Mouse (Mus musculus): ENCODE measurements around the gene Rdh7. TPM values are rescaled to one million over a fixed set of nuclear protein-coding genes. Genes with fewer than 3 reads are reported as not detected.
"Not testable (repeated sequence)": the region's sequence is repeated elsewhere in the genome, so short reads cannot be mapped to it uniquely, and the experiment has no call there.

Gene Rdh7
- polyA plus RNA-seq, 1 experiment from 2014 or later: not detected

DNA sequence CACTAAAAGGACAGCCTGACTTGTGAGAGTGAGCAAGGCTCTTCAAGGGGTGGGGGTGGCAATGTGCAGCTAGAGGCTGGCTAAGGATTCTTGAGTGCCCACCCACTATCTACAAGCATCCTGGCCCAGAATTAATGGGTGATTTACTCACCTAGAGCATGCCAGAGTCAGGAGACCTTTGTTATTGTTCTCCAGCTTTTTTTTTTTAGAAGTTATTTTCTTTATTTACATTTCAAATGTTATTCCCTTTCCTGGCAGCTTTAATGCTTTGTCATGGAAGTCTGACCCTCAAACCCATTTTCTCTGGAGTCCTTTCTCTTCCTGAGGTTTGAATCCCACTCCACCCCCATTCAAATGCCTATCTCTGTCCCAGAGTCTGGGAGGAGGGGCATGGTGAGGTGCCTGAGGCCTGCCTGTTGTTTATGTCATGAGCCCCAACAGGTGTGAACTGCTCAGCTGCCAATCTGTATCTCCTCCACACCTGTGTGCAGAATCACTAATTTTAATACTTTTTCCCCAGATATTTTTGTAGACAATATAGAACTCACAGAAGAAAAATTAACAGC, 18.9 kb upstream of the Rdh7 start:
- H3K36me3 ChIP-seq (replicated peaks): no peaks in the 10 kb centered on the region

GRCm38 (mm10) chr10:127906138-127906537, 17.5 kb upstream of the Rdh7 start:
- no peaks in the 10 kb centered on the region for H3K9me3 ChIP-seq
- DNase-seq (ENCODE audit: low spot score): no peak
- no peak overlapping the region for H3K27ac ChIP-seq (replicated peaks)
- 0 out of 2 replicates have a peak, but pooled peaks cover 4% of the 10 kb centered on the region for H3K4me1 ChIP-seq
- H3K27me3 ChIP-seq (replicated peaks; ENCODE audit: low read depth, poor library complexity, severe bottlenecking): no peaks in the 10 kb centered on the region
- H3K4me3 ChIP-seq: no peak overlapping the region
- 71% methylated on average over 2 of the region's 2 CpGs for WGBS
- no peaks in the 10 kb centered on the region for H3K36me3 ChIP-seq (replicated peaks)

More for the DNA sequence above, 18.9 kb upstream of the Rdh7 start:
- Histone ChIP-seq H3K9me3 (no peaks in the 10 kb centered on the region), H3K4me1 (0 out of 2 replicates have a peak, but pooled peaks cover 4% of the 10 kb centered on the region), H3K27me3 (replicated peaks; ENCODE audit: low read depth, poor library complexity, severe bottlenecking) (no peaks in the 10 kb centered on the region), H3K4me3 (no peak overlapping the region), H3K27ac (replicated peaks) (no peak overlapping the region)
- DNase-seq (ENCODE audit: low spot score): no peak

DNA sequence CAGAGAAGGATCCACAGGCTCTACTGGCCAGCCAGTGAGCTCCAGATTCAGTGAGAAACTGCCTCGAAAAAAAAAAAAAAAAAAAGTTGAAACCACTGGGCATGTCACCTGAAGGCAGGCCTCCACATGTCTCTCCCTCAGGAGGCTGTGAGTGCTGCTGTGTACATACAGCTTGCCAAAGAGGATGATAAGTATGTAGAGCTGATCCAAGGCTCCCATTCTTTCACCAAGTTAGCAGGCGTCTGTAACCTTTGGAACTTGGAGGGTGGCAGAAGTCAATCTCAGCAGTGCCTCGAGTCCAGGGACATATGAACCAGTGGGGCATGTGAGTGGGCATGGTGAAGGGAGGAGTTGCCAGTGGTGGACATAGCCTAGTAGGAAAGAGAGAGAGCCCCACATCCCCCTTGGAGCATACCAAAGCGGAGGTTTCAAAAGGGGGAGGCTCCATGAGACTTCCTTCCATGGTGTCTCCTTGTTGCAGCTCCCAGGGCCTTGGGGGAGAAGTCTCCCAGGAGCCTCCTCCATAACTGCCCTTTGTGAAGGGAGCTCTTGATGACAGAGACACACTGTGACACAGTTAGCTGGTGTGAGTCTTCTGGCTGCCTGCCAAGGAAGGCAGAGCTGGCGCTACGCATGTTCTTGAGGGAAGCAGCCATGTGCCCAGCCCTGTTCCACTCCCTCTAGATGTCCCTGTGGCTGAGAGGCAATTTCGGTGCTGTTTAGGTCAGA, 16.3 kb upstream of the Rdh7 start:
- no peaks in the 10 kb centered on the region for H3K36me3 ChIP-seq (replicated peaks)
- no peak overlapping the region for H3K27ac ChIP-seq (replicated peaks)
- no peak overlapping the region for H3K4me3 ChIP-seq
- H3K4me1 ChIP-seq: 0 out of 2 replicates have a peak, but pooled peaks cover 4% of the 10 kb centered on the region
- DNase-seq (ENCODE audit: low spot score): no peak
- H3K9me3 ChIP-seq: no peaks in the 10 kb centered on the region
- H3K27me3 ChIP-seq (replicated peaks; ENCODE audit: low read depth, poor library complexity, severe bottlenecking): no peaks in the 10 kb centered on the region
- WGBS: 78% methylated on average over 7 of the region's 7 CpGs

DNA sequence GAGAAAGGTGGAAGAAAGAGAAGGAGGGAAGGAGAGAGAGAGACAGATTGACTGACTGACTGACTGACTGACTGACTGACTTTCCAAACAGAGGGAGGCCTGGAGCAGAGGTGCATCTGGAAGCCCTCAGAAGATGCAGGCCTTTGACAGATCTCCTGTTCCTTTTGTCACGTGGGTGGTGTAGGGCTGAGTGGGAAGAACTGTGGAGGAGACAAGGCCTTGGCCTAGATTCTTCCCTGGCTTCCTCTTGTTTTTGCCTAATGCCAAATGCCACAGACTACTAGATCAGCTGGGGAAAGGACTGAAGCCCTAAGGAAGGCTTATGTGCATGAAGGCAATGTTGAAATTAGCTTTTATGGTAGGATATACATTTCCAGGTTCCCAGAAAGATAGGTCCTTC, 14.5 kb upstream of the Rdh7 start:
- WGBS: 59% methylated on average over 1 of the region's 1 CpGs
- H3K4me3 ChIP-seq: no peak overlapping the region
- DNase-seq (ENCODE audit: low spot score): no peak
- H3K27me3 ChIP-seq (replicated peaks; ENCODE audit: low read depth, poor library complexity, severe bottlenecking): no peaks in the 10 kb centered on the region
- no peaks in the 10 kb centered on the region for H3K9me3 ChIP-seq
- H3K36me3 ChIP-seq (replicated peaks): no peaks in the 10 kb centered on the region
- H3K4me1 ChIP-seq: 0 out of 2 replicates have a peak, but pooled peaks cover 4% of the 10 kb centered on the region
- no peak overlapping the region for H3K27ac ChIP-seq (replicated peaks)

DNA sequence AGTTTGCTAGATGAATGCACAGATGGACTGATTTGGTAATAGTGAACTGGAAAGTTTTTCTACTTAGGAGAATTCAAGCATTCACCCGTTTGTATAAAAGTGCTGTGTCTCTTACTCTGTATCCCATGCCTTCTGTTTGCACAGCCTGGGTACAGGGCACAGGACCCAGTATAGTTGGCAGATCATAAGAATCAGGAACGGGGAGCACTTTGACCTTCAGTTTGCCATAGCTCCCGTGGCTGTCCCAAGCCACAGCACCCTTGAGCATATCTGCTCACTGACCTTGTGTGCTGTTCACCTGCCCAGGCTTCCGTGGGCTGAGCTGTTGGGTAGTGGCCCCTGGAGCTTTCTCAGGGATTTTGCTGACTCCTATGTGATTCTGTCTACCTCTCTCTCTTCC, 13.1 kb upstream of the Rdh7 start:
- 82% methylated on average over 4 of the region's 4 CpGs for WGBS
- Histone ChIP-seq H3K36me3 (replicated peaks) (no peaks in the 10 kb centered on the region), H3K27ac (replicated peaks) (no peak overlapping the region), H3K9me3 (no peaks in the 10 kb centered on the region), H3K4me3 (no peak overlapping the region), H3K4me1 (0 out of 2 replicates have a peak, but pooled peaks cover 4% of the 10 kb centered on the region), H3K27me3 (replicated peaks; ENCODE audit: low read depth, poor library complexity, severe bottlenecking) (no peaks in the 10 kb centered on the region)
- no peak for DNase-seq (ENCODE audit: low spot score)

GRCm38 (mm10) chr10:127899783-127900182, 11.2 kb upstream of the Rdh7 start:
- no peak for DNase-seq (ENCODE audit: low spot score)
- Histone ChIP-seq H3K4me3 (no peak overlapping the region), H3K4me1 (no peaks in the 10 kb centered on the region), H3K9me3 (no peaks in the 10 kb centered on the region), H3K36me3 (replicated peaks) (no peaks in the 10 kb centered on the region), H3K27ac (replicated peaks) (no peak overlapping the region), H3K27me3 (replicated peaks; ENCODE audit: low read depth, poor library complexity, severe bottlenecking) (no peaks in the 10 kb centered on the region)
- 78% methylated on average over 5 of the region's 5 CpGs for WGBS

- WGBS: 83% methylated on average over 2 of the region's 2 CpGs
- no peaks in the 10 kb centered on the region for H3K9me3 ChIP-seq
- no peaks in the 10 kb centered on the region for H3K27me3 ChIP-seq (replicated peaks; ENCODE audit: low read depth, poor library complexity, severe bottlenecking)
- H3K4me1 ChIP-seq: no peaks in the 10 kb centered on the region; the same call in 1 of the 2 replicates
- no peaks in the 10 kb centered on the region for H3K36me3 ChIP-seq (replicated peaks)
- H3K4me3 ChIP-seq: no peak within 1 kb of the TSS
- H3K27ac ChIP-seq (replicated peaks): no peak within 1 kb of the TSS
- DNase-seq (ENCODE audit: low spot score): no peak
Observed at GRCm38 (mm10) chr10:127898218-127898617, 9.6 kb upstream of the Rdh7 start, which contains the start of gene Sdr9c7. Gene Sdr9c7 (plus strand): TSS chr10:127898518.

GRCm38 (mm10) chr10:127897506-127897905, 8.9 kb upstream of the Rdh7 start:
- no peaks in the 10 kb centered on the region; the same call in 1 of the 2 replicates for H3K4me1 ChIP-seq
- WGBS: 82% methylated on average over 3 of the region's 3 CpGs
- H3K27me3 ChIP-seq (replicated peaks; ENCODE audit: low read depth, poor library complexity, severe bottlenecking): no peaks in the 10 kb centered on the region
- H3K9me3 ChIP-seq: no peaks in the 10 kb centered on the region
- H3K27ac ChIP-seq (replicated peaks): no peak overlapping the region
- no peak for DNase-seq (ENCODE audit: low spot score)
- no peak overlapping the region for H3K4me3 ChIP-seq
- H3K36me3 ChIP-seq (replicated peaks): no peaks in the 10 kb centered on the region

DNA sequence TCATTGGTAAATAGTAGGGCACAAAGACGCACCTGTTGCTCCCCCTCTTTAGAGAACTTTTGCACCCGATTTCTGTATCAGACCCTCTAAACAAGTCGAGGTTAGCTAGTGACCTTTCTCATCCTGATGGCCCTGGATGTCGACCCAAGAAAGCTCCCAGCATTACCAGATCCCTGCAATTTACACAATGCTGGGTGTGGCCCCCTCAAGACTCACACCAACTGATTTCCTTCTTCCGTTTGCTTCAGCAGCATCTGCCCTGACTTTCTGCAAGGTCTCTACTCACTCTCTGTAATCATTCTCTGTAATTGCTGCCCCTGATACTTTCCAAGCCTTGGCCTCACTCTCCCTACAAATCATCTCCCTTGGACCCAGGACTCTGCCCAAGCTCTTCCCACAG, 8.1 kb upstream of the Rdh7 start:
- 69% methylated on average over 5 of the region's 5 CpGs for WGBS
- Histone ChIP-seq H3K9me3 (no peaks in the 10 kb centered on the region), H3K27ac (replicated peaks) (no peak overlapping the region), H3K27me3 (replicated peaks; ENCODE audit: low read depth, poor library complexity, severe bottlenecking) (no peaks in the 10 kb centered on the region), H3K4me1 (no peaks in the 10 kb centered on the region; the same call in 1 of the 2 replicates), H3K4me3 (no peak overlapping the region), H3K36me3 (replicated peaks) (no peaks in the 10 kb centered on the region)
- DNase-seq (ENCODE audit: low spot score): no peak

DNA sequence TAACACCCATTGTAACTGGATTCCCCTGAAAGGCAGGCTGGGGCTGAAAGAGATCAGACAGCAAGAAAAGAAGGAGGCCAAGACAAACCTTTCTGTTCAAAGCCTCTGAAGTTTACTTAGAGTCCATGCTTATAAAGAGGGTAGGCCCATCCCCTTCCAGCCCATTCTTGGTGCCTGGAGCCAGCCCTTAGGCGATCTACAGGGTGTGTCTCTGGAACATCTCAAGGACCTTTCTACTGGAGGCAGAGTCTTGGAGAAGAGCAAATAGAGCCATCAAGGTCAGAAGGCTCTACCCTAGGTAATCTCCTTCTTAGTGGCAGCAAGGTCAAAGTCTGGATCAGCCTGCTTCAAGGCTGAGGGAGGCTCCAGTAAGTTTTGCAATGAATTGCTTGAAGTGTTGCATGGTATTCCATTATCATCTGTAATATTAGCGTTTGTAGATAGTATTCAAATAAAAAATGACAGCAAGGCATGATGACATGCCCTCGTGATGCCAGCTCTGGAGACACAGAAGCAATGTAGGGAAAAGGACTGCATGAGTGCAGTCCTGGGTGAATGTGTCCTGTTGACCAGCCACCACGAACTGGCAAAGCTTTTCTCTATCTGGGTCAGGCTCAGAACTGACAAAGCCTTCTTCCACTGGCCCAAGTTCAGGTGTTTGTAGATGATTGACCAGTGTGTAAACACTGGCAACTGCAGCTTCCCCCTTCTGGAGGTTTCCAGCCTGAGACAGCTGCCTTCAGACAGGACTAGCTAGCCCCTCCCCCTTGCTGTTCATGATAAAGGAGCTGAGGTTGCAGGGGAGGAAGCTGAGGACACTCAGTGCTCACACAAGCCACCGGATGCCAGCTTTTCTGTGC, 4.8 kb upstream of the Rdh7 start:
- not testable (repeated sequence) for H3K4me3 ChIP-seq; H3K9me3 ChIP-seq; H3K27ac ChIP-seq (replicated peaks); DNase-seq (ENCODE audit: low spot score); H3K36me3 ChIP-seq (replicated peaks); H3K27me3 ChIP-seq (replicated peaks; ENCODE audit: low read depth, poor library complexity, severe bottlenecking); H3K4me1 ChIP-seq
- 71% methylated on average over 5 of the region's 5 CpGs for WGBS

DNA sequence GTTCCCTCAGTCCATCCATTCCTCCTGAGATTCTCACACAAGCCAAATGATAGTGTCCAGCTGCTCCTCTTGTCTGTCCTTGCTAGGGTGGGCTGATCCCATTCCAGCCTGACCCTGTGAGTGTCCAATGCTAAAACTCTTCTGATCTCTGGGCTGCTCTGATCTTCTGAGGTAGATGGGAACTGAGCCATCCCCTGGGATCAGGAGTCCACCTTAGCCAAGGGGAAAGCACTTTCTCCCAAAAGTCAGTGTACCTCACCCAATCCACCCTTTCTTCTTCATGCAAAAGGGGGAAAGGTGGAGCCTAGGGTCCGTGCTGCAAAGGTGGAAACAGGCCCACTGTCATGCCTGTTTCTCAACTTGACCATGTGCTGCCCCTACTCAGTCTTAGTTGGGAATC, 2.9 kb upstream of the Rdh7 start:
- DNase-seq (ENCODE audit: low spot score): no peak
- H3K4me3 ChIP-seq: no peak overlapping the region
- no peaks in the 10 kb centered on the region for H3K9me3 ChIP-seq
- H3K36me3 ChIP-seq (replicated peaks): no peaks in the 10 kb centered on the region
- WGBS: 90% methylated on average over 1 of the region's 1 CpGs
- peaks cover 7% of the 10 kb centered on the region for H3K4me1 ChIP-seq
- no peak overlapping the region for H3K27ac ChIP-seq (replicated peaks)
- no peaks in the 10 kb centered on the region for H3K27me3 ChIP-seq (replicated peaks; ENCODE audit: low read depth, poor library complexity, severe bottlenecking)

GRCm38 (mm10) chr10:127886971-127887370, 1.6 kb downstream of the Rdh7 start:
- Histone ChIP-seq H3K27me3 (replicated peaks; ENCODE audit: low read depth, poor library complexity, severe bottlenecking) (no peaks in the 10 kb centered on the region), H3K4me3 (no peak overlapping the region), H3K36me3 (replicated peaks) (no peaks in the 10 kb centered on the region), H3K4me1 (peaks cover 7% of the 10 kb centered on the region), H3K9me3 (no peaks in the 10 kb centered on the region), H3K27ac (replicated peaks) (no peak overlapping the region)
- 81% methylated on average over 4 of the region's 4 CpGs for WGBS
- no peak for DNase-seq (ENCODE audit: low spot score)

Data from embryonic facial prominence, embryonic 10.5 days (tissue).